Mouse (Mus musculus): ENCODE data around the gene Gata3.

- TF ChIP-seq CTCF (IDR thresholded peaks at IDR 0.05; ENCODE audit: low read depth, low read length) (no peak), POLR2AphosphoS5 (IDR thresholded peaks at IDR 0.05; ENCODE audit: insufficient replicate concordance, low read depth, low read length) (no peak), GATA1 (IDR thresholded peaks at IDR 0.05; ENCODE audit: borderline replicate concordance, low read length) (no peak), TAL1 (conservative IDR thresholded peaks at IDR 0.05; ENCODE audit: low read depth, low read length) (peak; percentile 69)
These were observed 2.7 kb upstream of the Gata3 start for GRCm38 (mm10) chr2:9892541-9892940.

Measured in G1E (cell line).